Mouse (Mus musculus) embryonic fibroblast, embryonic 13.5 days (primary cell): ENCODE results near the gene Gm8297.
"Not testable (repeated sequence)": the region's sequence is repeated elsewhere in the genome, so short reads cannot be mapped to it uniquely, and the experiment has no call there.

Experiments
- CTCF ChIP-seq: IDR thresholded peaks from 2 replicates; pipeline ENCODE4 v1.5.1; 2011; ENCODE audit warnings: mild to moderate bottlenecking, control low read depth, low read length, moderate library complexity, borderline replicate concordance; ENCODE audit not compliant: insufficient read depth
- POLR2A ChIP-seq: IDR thresholded peaks from 2 replicates; pipeline ENCODE4 v1.6.1; 2011; ENCODE audit warnings: low read depth, mild to moderate bottlenecking, control low read depth, low read length, moderate library complexity

DNA sequence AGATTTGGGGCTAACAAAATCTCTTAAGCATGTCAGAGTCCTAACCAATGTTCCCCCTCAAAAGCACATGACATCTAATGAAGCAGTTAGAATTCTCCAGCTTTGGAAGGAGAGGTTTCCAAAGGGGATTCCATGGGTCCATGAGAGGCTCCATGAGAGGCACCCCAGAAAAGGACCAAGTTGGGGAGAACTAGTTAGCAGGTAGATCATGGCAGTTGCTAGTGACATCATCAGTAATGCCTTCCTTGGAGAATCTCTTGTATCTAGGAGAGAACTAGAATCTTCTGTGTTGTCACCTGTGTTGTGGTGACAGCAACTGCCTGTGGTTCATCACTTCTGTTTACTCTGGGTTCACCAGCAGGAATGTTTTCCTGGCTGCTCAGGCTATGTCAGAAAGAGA lies at the start of gene Gm8297:
- not testable (repeated sequence) for TF ChIP-seq CTCF, POLR2A
